Mouse (Mus musculus) MEL (cell line): ENCODE results near the gene Tgfb1i1. TPM values are rescaled to one million over a fixed set of nuclear protein-coding genes. Genes with fewer than 3 reads are reported as not detected.
A peak's percentile ranks its signal among the peaks of the same experiment; 100 is the strongest.

Experiments
- DNase-seq: peaks from one replicate; pipeline ENCODE4 v3.0.0; 2011; ENCODE audit warnings: low read depth, low spot score
- H3K27ac ChIP-seq: 2 replicates; pipeline ENCODE4 v1.5.1; 2012; ENCODE audit warnings: low read depth, mild to moderate bottlenecking, control low read depth, low read length, moderate library complexity; ENCODE audit not compliant: control insufficient read depth
- H3K27me3 ChIP-seq, 2 experiments: fragments of 150-350 bp in 1 of 2; sonication (generic) in 1 of 2; 2 replicates each; pipeline ENCODE4 v1.6.1; 2012; ENCODE audit warnings: low read length in 2 of 2, mild to moderate bottlenecking in 2 of 2, improper control_type of control experiment in 1 of 2, moderate library complexity in 1 of 2; ENCODE audit not compliant: insufficient read depth in 2 of 2, control insufficient read depth in 1 of 2
- H3K36me3 ChIP-seq, 2 experiments: 2 replicates each; pipeline ENCODE4 v1.6.1; 2012 to 2014; ENCODE audit warnings: low read length in 2 of 2, improper control_type of control experiment in 1 of 2, inconsistent platforms in 1 of 2, mild to moderate bottlenecking in 1 of 2; ENCODE audit not compliant: insufficient read depth in 2 of 2, control insufficient read depth in 1 of 2
- H3K4me1 ChIP-seq, 2 experiments: fragments of 150-350 bp in 1 of 2; sonication (generic) in 1 of 2; 2 replicates each; pipeline ENCODE4 v1.6.1; 2012; ENCODE audit warnings: low read length in 2 of 2, improper control_type of control experiment in 1 of 2, mild to moderate bottlenecking in 1 of 2; ENCODE audit not compliant: insufficient read depth in 2 of 2, control insufficient read depth in 1 of 2
- H3K4me3 ChIP-seq, 2 experiments: fragments of 150-350 bp in 1 of 2; sonication (generic) in 1 of 2; 2 replicates each; pipeline ENCODE4 v1.5.1; 2012; ENCODE audit warnings: low read depth in 2 of 2, low read length in 2 of 2, mild to moderate bottlenecking in 2 of 2, moderate library complexity in 2 of 2, control low read depth in 1 of 2, improper control_type of control experiment in 1 of 2; ENCODE audit not compliant: control insufficient read depth in 1 of 2, insufficient read depth in 1 of 2
- H3K79me2 ChIP-seq: 2 replicates; pipeline ENCODE4 v1.6.1; 2012; ENCODE audit warnings: mild to moderate bottlenecking, low read length, moderate library complexity; ENCODE audit not compliant: control insufficient read depth, poor library complexity, insufficient read depth
- H3K9ac ChIP-seq: 2 replicates; pipeline ENCODE4 v1.6.1; 2012; ENCODE audit warnings: low read depth, mild to moderate bottlenecking, control low read depth, low read length, moderate library complexity; ENCODE audit not compliant: control insufficient read depth, poor library complexity, severe bottlenecking
- H3K9me3 ChIP-seq: fragments of 150-350 bp; sonication (generic); replicated peaks from 2 replicates; pipeline ENCODE4 v1.6.1; 2012; ENCODE audit warnings: mild to moderate bottlenecking, low read length, improper control_type of control experiment, moderate library complexity; ENCODE audit not compliant: insufficient read depth
- BHLHE40 ChIP-seq: IDR thresholded peaks from 2 replicates; pipeline ENCODE4 v1.6.1; 2012; ENCODE audit warnings: low read depth, mild to moderate bottlenecking, inconsistent platforms, low read length, improper control_type of control experiment, borderline replicate concordance
- CHD1 ChIP-seq: IDR thresholded peaks from 2 replicates; pipeline ENCODE4 v1.6.1; 2012; ENCODE audit warnings: low read depth, mild to moderate bottlenecking, inconsistent platforms, low read length, improper control_type of control experiment
- CTCF ChIP-seq, 3 experiments: IDR thresholded peaks in 2 of 3; conservative IDR thresholded peaks in 1 of 3; 2 replicates each; pipeline ENCODE4 v1.5.1; 2011 to 2012; ENCODE audit warnings: low read length in 3 of 3, low read depth in 2 of 3, mild to moderate bottlenecking in 2 of 3, improper control_type of control experiment in 1 of 3, inconsistent platforms in 1 of 3, mixed read lengths in 1 of 3, moderate library complexity in 1 of 3; ENCODE audit not compliant: control insufficient read depth in 1 of 3, insufficient read depth in 1 of 3, poor library complexity in 1 of 3, severe bottlenecking in 1 of 3
- EP300 ChIP-seq, 2 experiments: IDR thresholded peaks; 2 replicates each; pipeline ENCODE4 v1.6.1; 2011; ENCODE audit warnings: improper control_type of control experiment in 2 of 2, low read length in 2 of 2, low read depth in 1 of 2, mild to moderate bottlenecking in 1 of 2
- ETS1 ChIP-seq: IDR thresholded peaks from 2 replicates; pipeline ENCODE4 v1.6.1; 2012; ENCODE audit warnings: low read depth, mild to moderate bottlenecking, inconsistent platforms, low read length, improper control_type of control experiment, moderate library complexity
- GATA1 ChIP-seq: IDR thresholded peaks from 2 replicates; pipeline ENCODE4 v1.6.1; 2011; ENCODE audit warnings: low read depth, low read length, improper control_type of control experiment
- HCFC1 ChIP-seq: IDR thresholded peaks from 2 replicates; pipeline ENCODE4 v1.6.1; 2012; ENCODE audit warnings: low read depth, mild to moderate bottlenecking, inconsistent platforms, low read length, improper control_type of control experiment, moderate library complexity
- JUND ChIP-seq: IDR thresholded peaks from 2 replicates; pipeline ENCODE4 v1.6.1; 2011; ENCODE audit warnings: low read depth, mild to moderate bottlenecking, improper control_type of control experiment, low read length
- KAT2A ChIP-seq: conservative IDR thresholded peaks from 2 replicates; pipeline ENCODE4 v1.6.1; 2012; ENCODE audit warnings: low read depth, low read length, improper control_type of control experiment, inconsistent platforms
- MEF2A ChIP-seq: IDR thresholded peaks from 2 replicates; pipeline ENCODE4 v1.6.1; 2014; ENCODE audit warnings: low read depth, mild to moderate bottlenecking, inconsistent platforms, low read length, improper control_type of control experiment; ENCODE audit not compliant: poor library complexity, insufficient replicate concordance, severe bottlenecking; ENCODE audit errors: extremely low read depth
- MXI1 ChIP-seq: IDR thresholded peaks from 2 replicates; pipeline ENCODE4 v1.6.1; 2011; ENCODE audit warnings: mild to moderate bottlenecking, low read depth, low read length, improper control_type of control experiment
- NELFE ChIP-seq: IDR thresholded peaks from 2 replicates; pipeline ENCODE4 v1.6.1; 2011; ENCODE audit warnings: low read depth, low read length, improper control_type of control experiment
- POLR2A ChIP-seq, 2 experiments: IDR thresholded peaks; 2 replicates each; pipeline ENCODE4 v1.6.1; 2011 to 2012; ENCODE audit warnings: low read length in 2 of 2, mild to moderate bottlenecking in 2 of 2, control low read depth in 1 of 2, improper control_type of control experiment in 1 of 2, low read depth in 1 of 2, moderate library complexity in 1 of 2; ENCODE audit not compliant: control insufficient read depth in 1 of 2, insufficient read depth in 1 of 2, poor library complexity in 1 of 2
- POLR2AphosphoS2 ChIP-seq: IDR thresholded peaks from 2 replicates; pipeline ENCODE4 v1.6.1; 2011; ENCODE audit warnings: low read length, improper control_type of control experiment
- RAD21 ChIP-seq: IDR thresholded peaks from 2 replicates; pipeline ENCODE4 v1.6.1; 2011; ENCODE audit warnings: mild to moderate bottlenecking, low read depth, low read length, improper control_type of control experiment
- RCOR1 ChIP-seq: IDR thresholded peaks from 2 replicates; pipeline ENCODE4 v1.6.1; 2012; ENCODE audit warnings: low read depth, mild to moderate bottlenecking, inconsistent platforms, low read length, improper control_type of control experiment
- SMC3 ChIP-seq: IDR thresholded peaks from 2 replicates; pipeline ENCODE4 v1.6.1; 2011; ENCODE audit warnings: low read depth, low read length, improper control_type of control experiment
- UBTF ChIP-seq: IDR thresholded peaks from 2 replicates; pipeline ENCODE4 v1.6.1; 2012; ENCODE audit warnings: low read depth, mild to moderate bottlenecking, inconsistent platforms, low read length, improper control_type of control experiment, moderate library complexity, borderline replicate concordance; ENCODE audit not compliant: insufficient read depth
- ZC3H11A ChIP-seq: IDR thresholded peaks from 2 replicates; pipeline ENCODE4 v1.6.1; 2012; ENCODE audit warnings: low read depth, mild to moderate bottlenecking, inconsistent platforms, low read length, improper control_type of control experiment
- ZKSCAN1 ChIP-seq: IDR thresholded peaks from 2 replicates; pipeline ENCODE4 v1.6.1; 2012; ENCODE audit warnings: low read depth, mild to moderate bottlenecking, inconsistent platforms, low read length, improper control_type of control experiment, moderate library complexity
- polyA plus RNA-seq, 2 experiments: library from polyadenylated mRNA; stranded (reverse) in 1 of 2; unstranded in 1 of 2; fragments of >175 nt in 1 of 2; fragments of >200 nt in 1 of 2; gene quantifications; 2 replicates each; pipeline versions ENCODE4 v1.2.1 to v1.2.4; 2012; ENCODE audit warnings: low replicate concordance in 2 of 2, low read depth in 1 of 2; ENCODE audit not compliant: insufficient read length in 2 of 2, insufficient read depth in 1 of 2, missing spikeins in 1 of 2
- total RNA-seq: library from RNA; depleted of rRNA; stranded (reverse); fragments of 300-350 nt; gene quantifications from 2 replicates; pipeline ENCODE4 v1.2.3, GENCODE M21; 2012

Gene Tgfb1i1
- total and polyA plus RNA-seq, 3 experiments = 0.21 TPM; not detected in 2

- H3K27me3 ChIP-seq = peaks cover 2 to 6% of the 10 kb centered on the region in 2 experiments; a peak in 3 of 4 replicates
- H3K4me1 ChIP-seq = peaks cover 2 to 6% of the 10 kb centered on the region in 2 experiments; a peak in 2 of 4 replicates
- H3K9ac ChIP-seq = peak within 1 kb of the TSS; percentile 44
- TF ChIP-seq EP300 (IDR thresholded peaks at IDR 0.05; ENCODE audit: low read depth in 1 of 2, low read length in 2 of 2) (peak in 1 of 2 experiments; percentile 34; a peak in 1 of 4 replicates), MEF2A (peak; percentile 87; the same call in 1 of the 2 replicates), KAT2A (0 out of 2 replicates have a peak, but pooled peaks have one; percentile 37), NELFE (no peak), RAD21 (no peak), ETS1 (peak; percentile 61; the same call in 1 of the 2 replicates), MXI1 (peak; percentile 63; the same call in 1 of the 2 replicates), POLR2AphosphoS2 (peak; percentile 50; the same call in 1 of the 2 replicates)
- H3K27ac ChIP-seq = no peak within 1 kb of the TSS; the same call in 1 of the 2 replicates
- DNase-seq = peak; percentile 45
- H3K9me3 ChIP-seq = no peaks in the 10 kb centered on the region
- peak within 1 kb of the TSS; percentile 37 to 96; a peak in 3 of 4 replicates for H3K4me3 ChIP-seq
- H3K36me3 ChIP-seq = no peaks in the 10 kb centered on the region
- H3K79me2 ChIP-seq = no peaks in the 10 kb centered on the region
Observed at GRCm38 (mm10) chr7:128206152-128206551, 40.5 kb upstream of the Tgfb1i1 start, which contains the start of gene Cox6a2. Gene Cox6a2 (minus strand): TSS chr7:128206387.

- DNase-seq = peak; percentile 74
Observed at GRCm38 (mm10) chr7:128208187-128208586, 38.4 kb upstream of the Tgfb1i1 start.

More at GRCm38 (mm10) chr7:128208187-128208586, 38.4 kb upstream of the Tgfb1i1 start:
- Histone ChIP-seq H3K4me3 (no peak overlapping the region), H3K27ac (no peak overlapping the region), H3K9ac (no peak overlapping the region), H3K4me1 (peaks cover 2 to 6% of the 10 kb centered on the region in 2 experiments; a peak in 2 of 4 replicates), H3K36me3 (no peaks in the 10 kb centered on the region), H3K9me3 (no peaks in the 10 kb centered on the region), H3K27me3 (peaks cover 4 to 6% of the 10 kb centered on the region in 2 experiments), H3K79me2 (no peaks in the 10 kb centered on the region)
- TF ChIP-seq GATA1 = no peak
- no peak for TF ChIP-seq HCFC1
- peak; percentile 96 for TF ChIP-seq RAD21
- peak; percentile 80 to 96 (median 88) for TF ChIP-seq CTCF (IDR thresholded peaks at IDR 0.05 in 2 of 3, conservative IDR thresholded peaks at IDR 0.05 in 1 of 3; ENCODE audit: control insufficient read depth in 1 of 3, insufficient read depth in 1 of 3, low read depth in 2 of 3, low read length in 3 of 3, poor library complexity in 1 of 3, severe bottlenecking in 1 of 3)
- peak; percentile 96 for TF ChIP-seq SMC3
- TF ChIP-seq MEF2A = no peak
- TF ChIP-seq RCOR1 = no peak
- TF ChIP-seq ZKSCAN1 = no peak
- no peak for TF ChIP-seq JUND
- TF ChIP-seq CHD1 = no peak
- TF ChIP-seq POLR2A (IDR thresholded peaks at IDR 0.05; ENCODE audit: control insufficient read depth in 1 of 2, insufficient read depth in 1 of 2, low read depth in 1 of 2, low read length in 2 of 2, poor library complexity in 1 of 2) = no peak
- no peak for TF ChIP-seq BHLHE40
- no peak for TF ChIP-seq UBTF
- peak; percentile 89 for TF ChIP-seq ZC3H11A
- no peak for TF ChIP-seq ETS1
